Mouse (Mus musculus) layer of hippocampus, adult 9-11 months (tissue): ENCODE data around the gene Zbtb8b.
"Not testable (repeated sequence)": the region's sequence is repeated elsewhere in the genome, so short reads cannot be mapped to it uniquely, and the experiment has no call there.

Source experiments
- DNase-seq: peaks from one replicate; pipeline ENCODE4 v3.0.0; 2022

The Zbtb8b gene

DNA sequence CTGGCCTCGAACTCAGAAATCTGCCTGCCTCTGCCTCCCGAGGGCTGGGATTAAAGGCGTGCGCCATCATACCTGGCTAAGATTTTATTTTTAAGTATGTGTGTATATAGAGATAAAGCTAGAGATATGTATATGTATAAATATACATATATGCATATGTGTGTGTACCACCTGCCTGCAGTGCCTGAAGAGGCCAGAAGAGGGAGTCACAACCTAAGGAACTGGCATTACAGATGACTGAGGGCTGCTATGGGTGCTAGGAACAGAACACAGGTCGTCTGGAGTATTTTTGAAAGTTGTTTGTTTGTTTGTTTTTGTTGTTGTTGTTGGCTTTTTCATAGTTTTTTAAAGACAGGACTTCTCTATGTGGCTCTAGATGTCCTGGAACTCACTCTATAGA is 24.8 kb downstream of the Zbtb8b start:
- DNase-seq, result no peak

DNA sequence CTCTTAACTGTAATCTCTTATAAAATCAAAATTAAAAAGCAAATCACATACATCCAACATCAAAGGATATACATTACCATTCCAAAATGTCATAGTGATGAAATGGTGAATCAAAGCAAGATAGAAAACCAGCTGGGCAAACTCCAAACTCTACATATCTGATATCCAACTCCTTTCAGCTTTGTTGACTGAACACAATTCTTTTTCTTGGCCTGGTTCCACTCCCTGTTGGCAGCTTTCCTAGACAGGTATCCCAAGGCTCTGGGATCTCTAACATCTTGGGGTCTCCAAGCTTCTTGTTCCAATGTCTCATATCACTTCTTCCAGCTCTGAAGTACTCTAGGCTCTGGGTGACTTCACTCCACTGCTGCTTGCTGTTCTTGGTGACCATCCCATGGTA is 29.7 kb downstream of the Zbtb8b start:
- no peak for DNase-seq

DNA sequence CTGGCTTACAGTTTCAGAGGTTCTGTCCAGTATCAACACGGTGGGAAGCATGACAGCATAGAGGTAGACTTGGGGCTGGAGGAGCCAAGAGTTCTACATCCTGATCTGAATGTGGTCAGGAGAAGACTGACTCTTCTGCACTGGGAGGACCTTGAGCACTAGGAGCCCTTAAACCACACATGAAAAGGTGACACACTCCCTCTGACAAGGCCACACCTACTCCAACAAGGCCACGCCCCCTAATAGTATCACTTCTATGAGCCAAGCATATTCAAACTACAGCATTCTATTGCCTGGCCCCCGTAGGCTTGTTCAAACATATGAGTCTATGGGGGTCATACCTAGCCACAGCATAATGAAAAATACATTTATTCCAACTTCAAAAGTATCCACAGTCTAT is 30.1 kb downstream of the Zbtb8b start:
- not testable (repeated sequence) for DNase-seq

DNA sequence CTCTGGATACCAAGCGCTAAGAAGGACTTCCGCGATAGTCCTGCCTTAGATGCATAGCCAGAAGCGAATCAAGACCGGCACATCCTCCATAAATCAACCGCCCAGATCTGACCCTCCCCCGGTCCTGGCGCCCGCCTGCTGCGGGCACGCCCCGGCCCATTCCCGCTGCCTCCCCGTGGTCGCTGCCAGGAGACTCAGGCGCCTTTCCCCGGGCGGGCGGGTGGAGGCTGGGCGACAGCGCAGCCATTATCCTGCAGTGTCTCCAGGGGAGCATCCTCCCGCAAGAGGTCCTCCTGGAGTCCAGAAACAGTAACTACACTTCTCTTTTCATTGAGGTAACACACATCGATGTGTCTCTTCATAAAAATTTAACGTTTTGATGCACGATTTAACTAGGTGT is 34.2 kb downstream of the Zbtb8b start:
- peak; percentile 12 for DNase-seq

DNA sequence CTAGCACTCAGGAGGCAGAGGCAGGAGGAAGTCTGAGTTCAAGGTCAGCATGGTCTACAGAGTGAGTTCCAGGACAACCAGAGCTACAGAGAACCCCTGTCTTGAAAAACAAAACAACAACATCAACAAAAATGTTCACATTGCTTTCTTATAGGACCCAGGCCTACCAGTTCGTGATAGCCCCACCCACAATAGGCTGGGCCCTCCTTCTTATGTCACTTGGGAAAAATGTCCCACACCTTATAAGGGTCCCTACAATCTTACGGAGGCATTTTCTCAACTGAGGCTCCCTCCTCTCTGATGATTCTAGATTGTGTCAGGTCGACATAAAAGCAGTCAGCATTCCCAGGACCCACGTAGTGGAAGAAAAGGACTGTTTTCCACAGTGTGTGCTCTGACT is 40.8 kb downstream of the Zbtb8b start:
- no peak for DNase-seq

DNA sequence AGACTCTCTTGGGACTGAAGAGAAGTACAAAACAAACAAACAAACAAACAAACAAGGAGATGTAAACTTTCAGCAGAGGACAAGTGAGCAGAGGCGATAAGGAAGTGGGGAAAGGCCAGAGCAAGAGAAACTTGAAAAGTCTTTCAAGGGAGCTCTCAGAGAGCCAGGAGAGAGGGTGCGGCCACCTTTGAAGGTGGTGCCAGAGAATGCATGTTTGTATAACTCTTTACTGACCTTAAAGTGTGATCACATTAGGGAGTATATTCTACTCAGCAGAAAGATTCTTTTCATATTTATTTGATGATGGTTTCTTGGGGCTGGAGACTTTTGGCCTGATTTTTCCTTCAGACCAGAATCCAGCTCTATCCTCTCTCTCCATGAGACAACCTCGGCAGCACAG is 43.7 kb downstream of the Zbtb8b start:
- DNase-seq, result no peak

DNA sequence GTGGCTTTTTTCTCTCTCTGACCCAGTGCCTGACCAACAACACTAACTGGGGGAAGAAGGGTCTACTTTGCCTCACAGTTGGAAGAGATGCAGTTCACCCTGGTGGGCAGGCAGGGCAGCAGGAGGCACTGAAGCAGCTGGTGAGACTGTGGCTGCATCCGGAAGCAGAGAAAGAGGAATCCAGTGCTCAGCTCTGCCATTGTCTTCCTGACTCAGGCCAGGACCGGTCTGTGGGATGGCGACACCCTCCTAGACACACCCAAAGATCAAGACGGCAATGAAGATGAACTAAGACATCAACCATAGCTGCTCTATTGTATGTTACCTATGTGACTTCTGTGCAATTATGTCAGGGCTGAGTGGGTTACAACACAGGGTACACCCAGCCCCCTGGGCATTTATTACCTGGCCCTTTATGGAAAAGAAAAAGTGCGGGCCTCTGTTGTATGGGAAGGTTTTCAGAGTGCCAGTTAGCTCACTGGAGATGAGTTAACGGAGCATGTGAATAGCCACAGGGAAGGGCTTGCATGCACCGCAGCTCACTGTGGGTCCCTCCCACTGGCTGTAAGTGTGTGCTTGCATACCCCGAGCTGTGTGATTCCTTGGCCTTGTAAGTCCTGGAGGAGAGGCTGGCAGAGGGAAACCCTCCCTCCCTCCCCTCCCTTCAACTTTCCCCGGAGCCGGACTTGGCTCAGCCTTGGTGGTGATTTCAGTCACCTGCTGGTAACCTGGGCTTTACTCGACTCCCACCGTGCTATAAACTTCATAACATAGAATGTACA is 46.4 kb downstream of the Zbtb8b start:
- no peak for DNase-seq

DNA sequence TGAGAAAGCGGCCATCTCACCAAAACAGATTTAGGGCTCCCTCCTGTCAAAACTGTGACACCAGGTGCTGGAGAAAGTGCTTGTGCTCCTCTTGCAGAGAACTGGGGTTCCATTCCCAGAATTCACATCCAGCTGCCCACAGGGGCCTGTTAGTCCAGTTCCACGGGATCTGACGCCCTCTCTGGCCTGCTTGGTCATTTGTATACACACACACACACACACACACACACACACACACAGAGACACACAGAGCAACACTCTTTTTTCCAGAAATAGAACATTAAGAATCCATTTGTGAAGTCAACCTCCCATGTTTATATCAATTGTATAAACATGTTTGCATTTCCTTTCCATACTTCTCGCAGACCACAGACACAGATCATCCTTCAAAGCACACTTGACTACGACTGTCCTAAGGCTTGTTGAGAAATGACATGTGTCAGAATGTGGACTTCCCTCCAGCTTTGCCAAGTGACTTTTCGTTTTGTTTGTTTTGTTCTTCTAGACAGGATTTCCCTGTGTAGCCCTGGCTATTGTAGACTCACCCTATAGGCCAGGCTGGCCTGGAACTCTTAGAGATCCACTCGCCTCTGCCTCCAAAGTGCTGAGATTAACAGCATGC is 49.6 kb downstream of the Zbtb8b start:
- DNase-seq, result no peak

DNA sequence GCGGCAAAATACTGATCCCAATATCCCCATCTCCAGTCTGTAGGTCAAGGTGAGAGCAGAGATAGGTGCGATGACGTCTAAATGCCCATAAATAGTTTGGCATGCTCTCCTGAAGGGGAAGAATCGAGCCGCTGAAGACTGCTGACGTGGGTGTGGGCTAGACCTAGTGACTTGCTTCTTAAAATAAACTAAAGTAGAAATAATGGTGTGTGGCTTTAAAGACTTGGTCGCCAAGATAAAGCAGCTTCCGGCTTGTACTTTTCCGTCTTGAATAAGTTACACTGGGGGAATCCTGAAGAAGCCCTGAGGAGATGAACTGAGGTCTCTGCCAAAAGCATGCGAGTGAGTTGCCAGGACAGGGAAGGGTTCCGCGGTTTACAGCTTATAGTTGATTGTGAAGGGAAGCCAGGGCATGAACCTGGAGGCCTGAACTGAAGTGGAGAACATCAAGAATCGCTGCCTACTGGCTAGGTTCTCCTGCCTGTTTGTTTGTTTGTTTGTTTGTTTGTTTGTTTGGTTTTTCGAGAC is 50.4 kb downstream of the Zbtb8b start:
- no peak for DNase-seq

DNA sequence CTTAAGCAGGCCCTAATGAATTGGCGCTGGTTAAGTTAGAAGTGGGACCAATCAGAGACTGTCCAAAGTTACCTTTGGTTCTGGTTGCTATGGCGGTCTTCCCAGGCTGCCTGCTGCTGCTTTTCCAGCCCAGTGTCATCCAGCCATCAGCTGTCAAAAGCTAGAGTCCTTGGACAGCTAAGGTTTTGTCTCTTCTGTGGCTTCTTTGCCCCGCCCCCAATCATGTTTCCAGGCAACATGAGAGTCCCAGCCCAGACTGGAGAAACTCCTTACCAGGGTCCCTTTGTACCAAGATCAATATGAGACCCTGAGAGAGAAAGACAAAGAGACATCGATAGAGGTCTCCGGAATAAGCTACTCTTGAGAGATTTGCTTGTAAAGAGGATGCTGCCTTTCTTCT is 52.2 kb downstream of the Zbtb8b start:
- no peak for DNase-seq

DNA sequence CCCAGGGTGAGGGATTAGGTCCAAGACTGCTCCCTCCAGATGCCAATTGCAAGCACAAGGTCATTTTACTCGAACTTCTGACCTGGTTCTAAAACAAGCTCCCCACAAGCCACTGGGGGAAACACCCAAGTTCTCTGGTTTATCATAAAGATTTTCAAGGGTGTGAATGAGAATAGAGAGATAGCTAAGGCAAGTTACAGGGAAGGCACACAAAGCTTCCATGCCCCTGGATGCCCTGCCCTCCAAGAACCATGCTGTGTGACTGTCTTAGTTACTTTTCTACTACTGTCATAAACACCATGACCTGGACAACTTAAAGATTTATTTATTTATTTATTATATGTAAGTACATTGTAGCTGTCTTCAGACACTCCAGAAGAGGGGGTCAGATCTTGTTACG is 53.7 kb downstream of the Zbtb8b start:
- DNase-seq, result no peak

DNA sequence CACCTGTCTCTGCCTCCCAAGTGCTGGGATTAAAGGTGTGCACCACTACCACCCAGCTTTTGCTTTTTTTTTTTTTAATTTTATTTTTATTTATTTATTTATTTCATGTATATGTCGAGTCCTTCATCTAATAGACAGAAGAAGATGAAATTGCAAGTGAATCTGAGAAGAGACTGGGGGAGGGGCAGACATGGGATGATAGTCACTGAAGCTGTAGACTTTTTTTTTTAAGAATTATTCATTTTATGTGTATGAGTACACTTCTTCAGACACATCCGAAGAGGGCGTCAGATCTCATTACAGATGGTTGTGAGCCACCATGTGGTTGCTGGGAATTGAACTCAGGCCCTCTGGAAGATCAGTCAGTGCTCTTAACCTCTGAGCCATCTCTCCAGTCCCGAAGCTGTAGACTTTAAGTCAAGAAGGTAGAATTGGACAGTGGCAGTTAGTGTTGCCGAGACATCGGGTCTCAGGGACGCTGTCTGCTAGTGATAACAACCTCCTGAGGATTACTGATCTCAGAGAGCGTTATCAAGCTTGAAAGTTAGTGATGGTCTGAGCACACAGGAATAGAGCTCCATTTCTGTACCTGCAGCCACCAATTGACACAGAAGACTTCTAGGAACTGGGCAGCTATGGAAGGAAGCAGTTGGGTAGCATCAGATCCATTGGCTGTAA is 54.2 kb downstream of the Zbtb8b start:
- DNase-seq, result no peak

DNA sequence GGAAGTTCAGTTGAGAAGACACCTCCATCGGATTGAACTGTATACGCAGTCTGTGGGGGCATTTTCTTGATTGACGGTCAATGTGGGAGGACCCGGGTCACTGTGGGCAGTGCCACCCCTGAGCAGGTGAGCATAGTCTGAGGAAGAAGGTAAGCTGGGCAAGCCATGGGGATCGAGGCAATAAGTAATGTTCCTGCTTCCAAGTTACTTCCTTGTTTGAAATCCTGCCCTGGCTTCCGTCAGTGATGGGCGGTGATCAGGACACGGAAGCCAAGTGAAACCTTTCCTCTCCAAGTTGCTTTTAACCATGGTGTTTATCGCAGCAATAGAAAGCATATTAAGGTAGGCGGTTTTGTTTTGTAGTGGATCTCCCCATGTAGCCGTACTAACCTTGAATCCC is 55.0 kb downstream of the Zbtb8b start:
- no peak for DNase-seq

DNA sequence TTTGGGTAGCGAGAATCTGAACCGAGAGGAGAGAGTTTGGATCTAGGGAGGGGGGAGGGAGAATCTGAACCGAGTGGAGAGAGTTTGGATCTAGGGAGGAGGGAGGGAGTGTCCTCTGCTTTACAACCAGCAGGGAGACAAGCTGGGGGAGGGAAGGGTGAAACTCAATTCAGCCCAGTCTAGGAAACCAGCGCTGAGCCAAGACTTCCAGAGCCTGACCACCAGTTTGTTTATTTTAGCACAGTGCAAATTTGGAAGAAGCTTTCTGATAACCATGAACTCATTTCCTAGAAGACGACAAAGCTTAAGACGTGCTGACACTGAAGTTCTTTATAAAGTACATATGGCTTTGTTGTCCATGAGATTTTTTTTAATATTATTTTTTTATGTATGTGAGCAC is 56.2 kb downstream of the Zbtb8b start:
- DNase-seq, result no peak

DNA sequence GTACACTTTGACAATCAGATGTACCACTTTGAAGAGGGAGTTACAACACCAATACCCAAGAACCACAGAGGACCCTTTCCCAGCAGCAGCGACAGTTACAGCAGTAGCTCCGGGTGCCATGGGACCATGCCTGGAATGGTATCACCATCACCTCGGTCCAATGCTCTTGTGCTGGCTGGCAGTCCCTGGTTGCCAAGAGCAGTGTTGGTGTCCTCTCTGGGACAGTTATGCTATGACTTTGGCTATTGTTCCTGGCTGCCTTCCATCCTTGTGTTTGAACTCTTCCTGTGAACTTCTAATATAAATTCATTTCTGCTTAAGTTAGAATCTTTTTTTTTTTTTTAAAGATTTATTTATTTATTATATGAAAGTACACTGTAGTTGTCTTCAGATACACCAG is 57.1 kb downstream of the Zbtb8b start:
- DNase-seq, result no peak

DNA sequence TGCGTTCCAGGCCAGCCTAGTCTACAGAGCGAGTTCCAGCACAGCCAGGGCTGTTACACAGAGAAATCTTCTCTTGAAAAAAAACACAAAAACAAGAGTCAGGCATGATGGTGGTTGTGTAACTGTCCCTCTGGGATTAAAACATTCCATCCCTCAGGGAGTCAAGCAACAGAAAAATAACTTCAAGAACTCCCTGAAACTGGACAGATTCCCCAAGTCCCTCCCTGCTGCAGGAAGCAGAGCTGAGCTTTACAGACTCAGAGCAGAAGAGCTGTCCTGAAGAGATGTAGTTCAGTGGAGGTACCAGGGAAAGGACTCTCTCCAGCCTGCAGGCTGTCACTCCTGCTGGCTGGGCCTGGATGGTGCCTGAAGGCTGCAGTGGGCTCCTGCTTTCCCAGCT is 58.2 kb downstream of the Zbtb8b start:
- no peak for DNase-seq

DNA sequence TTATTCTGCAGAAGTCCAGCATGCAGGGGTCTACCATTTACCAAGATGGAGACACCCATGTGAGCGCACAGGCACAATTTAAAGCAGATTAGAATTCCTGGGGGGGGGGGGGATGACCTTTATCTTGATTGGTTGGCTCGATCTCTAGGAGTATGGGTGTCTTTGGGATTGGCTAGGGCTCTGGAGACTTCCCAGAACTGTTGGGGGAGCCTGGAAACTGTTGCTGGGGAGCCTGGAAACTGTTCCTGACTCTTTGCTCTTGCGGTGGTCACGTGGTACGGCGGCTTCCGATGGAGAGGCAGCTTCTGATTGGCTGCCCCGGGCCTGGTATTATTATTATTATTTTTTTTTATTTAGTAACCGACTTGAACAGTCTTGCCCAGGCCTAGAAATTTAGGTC is 58.6 kb downstream of the Zbtb8b start:
- DNase-seq, result no peak

DNA sequence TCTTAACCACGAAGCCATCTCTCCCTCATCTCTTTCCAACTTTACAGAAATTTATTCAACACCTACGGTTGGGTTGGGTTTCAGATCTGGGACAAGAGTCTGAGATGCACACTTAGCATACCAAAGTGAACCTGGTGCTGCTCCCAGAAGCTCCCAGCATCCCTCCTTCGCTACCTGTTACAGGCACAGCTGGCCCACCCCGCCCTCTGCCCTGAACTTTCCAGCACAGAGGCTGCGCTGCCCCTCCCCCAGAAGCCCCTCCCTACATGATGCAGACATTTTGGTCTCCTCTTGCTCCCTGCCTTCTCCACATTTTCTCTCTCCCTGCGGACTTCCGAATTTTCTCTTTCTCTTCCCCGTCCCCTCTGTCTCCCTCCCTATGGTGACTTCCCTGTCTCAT is 59.5 kb downstream of the Zbtb8b start:
- DNase-seq, result no peak

DNA sequence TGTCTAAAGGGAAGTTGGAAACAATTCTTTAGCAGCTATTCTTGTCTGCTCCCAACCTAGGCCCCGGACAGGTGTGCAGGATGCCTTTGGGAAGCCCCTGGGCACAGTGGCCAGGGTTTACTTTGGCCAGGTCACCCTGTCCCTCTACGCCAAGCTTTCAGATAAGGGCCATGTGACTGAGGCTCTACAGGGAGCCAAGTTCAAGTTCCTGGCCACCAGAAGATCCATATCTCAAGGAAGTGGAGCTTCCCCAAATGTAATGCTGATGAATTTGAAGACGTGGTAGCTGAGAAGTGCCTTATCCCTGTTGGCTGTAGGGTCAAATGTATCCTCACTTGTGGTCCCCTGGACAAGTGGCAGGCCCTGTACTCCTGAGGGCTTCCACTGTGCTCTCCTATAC is 60.8 kb downstream of the Zbtb8b start:
- no peak for DNase-seq

DNA sequence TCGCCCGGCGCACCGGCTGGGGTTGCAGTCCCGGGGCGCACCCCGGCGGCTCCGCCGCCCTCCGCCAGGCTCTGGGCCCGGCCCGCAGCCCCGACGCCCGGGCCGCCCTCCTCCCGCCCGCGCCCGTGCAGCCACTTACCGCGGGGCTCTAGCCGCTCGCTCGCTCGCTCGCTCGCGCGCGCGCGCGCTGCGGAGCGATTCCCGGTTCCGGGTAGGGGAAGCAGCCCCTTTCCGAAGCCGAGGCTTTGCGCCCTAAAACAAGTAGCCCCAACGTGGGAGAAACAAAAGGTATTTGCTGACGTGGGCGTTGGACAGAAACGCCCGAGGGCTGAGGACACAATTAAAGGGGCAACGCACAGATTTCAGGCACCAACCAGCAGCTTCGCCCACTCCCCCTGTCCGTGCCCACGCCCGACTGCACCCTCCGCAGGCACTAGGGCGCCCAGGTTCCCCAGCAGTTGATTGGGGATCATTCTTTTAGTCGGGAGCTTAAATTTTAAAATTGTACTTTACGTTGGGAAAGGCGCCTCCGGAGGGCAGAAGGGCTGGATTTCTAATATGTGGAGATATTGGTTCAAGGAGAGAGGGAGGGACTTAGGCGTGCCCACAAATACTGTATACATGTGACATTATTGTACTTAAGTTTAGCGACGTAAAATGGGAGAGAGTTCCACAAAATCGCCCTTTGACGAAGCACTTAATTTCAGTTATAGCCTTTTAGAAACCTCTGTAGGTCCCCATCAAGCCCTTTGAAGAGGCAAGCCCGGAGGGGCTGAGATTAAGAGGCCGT is 62.9 kb downstream of the Zbtb8b start, which contains the start of gene Zbtb8a:
TSS of gene Zbtb8a (minus strand) at position 516 of the 790 bp plus-strand sequence.
- DNase-seq, result no peak

DNA sequence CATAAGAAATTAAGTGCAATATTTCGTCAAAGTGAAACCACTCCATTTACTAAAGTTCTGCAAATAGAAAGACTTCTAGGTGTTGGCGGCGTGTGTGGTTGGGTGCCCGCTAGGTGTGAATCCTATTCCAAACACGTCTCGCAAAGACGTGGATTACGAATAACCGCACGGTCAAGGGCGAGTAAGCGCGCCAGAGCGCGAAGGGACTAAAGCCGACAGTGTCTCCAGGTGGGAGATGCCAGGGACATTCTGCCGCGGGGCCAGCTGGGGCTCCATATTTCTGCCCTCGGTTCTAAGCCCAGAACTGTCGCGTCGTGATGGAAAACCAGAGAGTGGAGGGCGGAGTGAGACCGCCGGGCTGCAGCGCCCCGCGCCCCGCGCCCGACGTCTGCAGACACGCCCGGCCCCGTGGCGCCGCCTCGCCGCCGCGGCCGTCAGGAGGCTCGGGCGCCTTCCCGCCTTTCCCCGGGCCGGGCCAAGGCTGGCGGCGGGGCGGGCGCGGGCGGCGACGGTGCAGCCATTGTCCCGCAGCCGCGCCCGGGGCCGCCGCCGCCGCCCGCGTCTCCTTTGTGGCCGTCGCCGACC is 63.6 kb downstream of the Zbtb8b start:
- DNase-seq, result peak; percentile 11

DNA sequence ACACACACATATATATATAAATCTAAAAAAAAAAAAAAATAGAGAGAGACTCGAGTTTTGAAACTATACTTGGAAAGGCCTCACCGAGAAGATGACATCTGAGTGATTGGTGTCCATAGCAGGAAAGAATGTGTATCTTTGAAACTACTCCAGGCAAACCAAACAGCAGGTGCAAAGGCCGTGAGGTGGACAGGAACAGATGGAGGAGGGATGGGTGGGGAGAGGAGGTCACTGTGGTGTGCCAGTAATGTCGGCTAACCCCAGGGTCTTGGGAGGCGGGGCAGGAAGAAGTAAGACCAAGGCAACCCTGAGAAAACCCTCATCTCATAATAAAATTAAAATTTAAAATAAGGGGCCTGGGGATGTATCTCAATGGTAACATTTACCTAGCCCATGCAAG is 64.8 kb downstream of the Zbtb8b start:
- DNase-seq, result no peak
